Mouse (Mus musculus) hindbrain, embryonic 16.5 days (tissue): ENCODE measurements around the gene Trip6. TPM values are rescaled to one million over a fixed set of nuclear protein-coding genes. Genes with fewer than 3 reads are reported as not detected.

ENCODE experiments used
- ATAC-seq: fragments of 200-750 bp; cut with Nextera tagmentation; 2 replicates; pipeline ENCODE4 v1.8.0; 2017; ENCODE audit warnings: moderate TSS enrichment, moderate library complexity
- H3K27ac ChIP-seq: fragments of 300-500 bp; sonication (generic); 2 replicates; pipeline ENCODE4 v1.5.1; 2014; ENCODE audit warnings: low read depth, mild to moderate bottlenecking, control low read depth, low read length, moderate library complexity
- H3K27me3 ChIP-seq: fragments of 300-500 bp; sonication (generic); replicated peaks from 2 replicates; pipeline ENCODE4 v1.6.1; 2014; ENCODE audit warnings: low read length; ENCODE audit not compliant: control insufficient read depth, insufficient read depth
- H3K36me3 ChIP-seq: fragments of 300-500 bp; sonication (generic); 2 replicates; pipeline ENCODE4 v1.6.1; 2014; ENCODE audit warnings: mild to moderate bottlenecking, low read length, moderate library complexity, mixed read lengths; ENCODE audit not compliant: control insufficient read depth, insufficient read depth
- H3K4me1 ChIP-seq: fragments of 300-500 bp; sonication (generic); 2 replicates; pipeline ENCODE4 v1.6.1; 2014; ENCODE audit warnings: low read depth, low read length; ENCODE audit not compliant: control insufficient read depth, insufficient read depth
- H3K4me2 ChIP-seq: fragments of 300-500 bp; sonication (generic); 2 replicates; pipeline ENCODE4 v1.6.1; 2014; ENCODE audit warnings: mild to moderate bottlenecking, low read length, control low read depth, moderate library complexity
- H3K4me3 ChIP-seq: fragments of 300-500 bp; sonication (generic); 2 replicates; pipeline ENCODE4 v1.5.1; 2014; ENCODE audit warnings: mild to moderate bottlenecking, low read length, control low read depth, moderate library complexity
- H3K9ac ChIP-seq: fragments of 300-500 bp; sonication (generic); 2 replicates; pipeline ENCODE4 v1.6.1; 2014; ENCODE audit warnings: low read depth, mild to moderate bottlenecking, control low read depth, low read length, moderate library complexity
- H3K9me3 ChIP-seq: fragments of 300-500 bp; sonication (generic); 2 replicates; pipeline ENCODE4 v1.6.1; 2014; ENCODE audit warnings: mild to moderate bottlenecking, low read length, moderate library complexity; ENCODE audit not compliant: control insufficient read depth
- WGBS: fragments of 180-500 bp; shearing (Covaris S2); extraction: QIAGEN DNeasy Blood & Tissue Kit; methylation state at CpG from one replicate; pipeline ENCODE4 v1.1.7; 2014; 5-methylcytosine and 5-hydroxymethylcytosine counted together
- polyA plus RNA-seq: library from polyadenylated mRNA; unstranded; fragments of >200 nt; fragmentation: Nextera tagmentation; extraction: Ambion mirVana; gene quantifications from 2 replicates; pipeline ENCODE4 v1.2.1, GENCODE M21; 2015

Gene Trip6
- polyA plus RNA-seq, 1 experiment from 2014 or later = 13.2 TPM

DNA sequence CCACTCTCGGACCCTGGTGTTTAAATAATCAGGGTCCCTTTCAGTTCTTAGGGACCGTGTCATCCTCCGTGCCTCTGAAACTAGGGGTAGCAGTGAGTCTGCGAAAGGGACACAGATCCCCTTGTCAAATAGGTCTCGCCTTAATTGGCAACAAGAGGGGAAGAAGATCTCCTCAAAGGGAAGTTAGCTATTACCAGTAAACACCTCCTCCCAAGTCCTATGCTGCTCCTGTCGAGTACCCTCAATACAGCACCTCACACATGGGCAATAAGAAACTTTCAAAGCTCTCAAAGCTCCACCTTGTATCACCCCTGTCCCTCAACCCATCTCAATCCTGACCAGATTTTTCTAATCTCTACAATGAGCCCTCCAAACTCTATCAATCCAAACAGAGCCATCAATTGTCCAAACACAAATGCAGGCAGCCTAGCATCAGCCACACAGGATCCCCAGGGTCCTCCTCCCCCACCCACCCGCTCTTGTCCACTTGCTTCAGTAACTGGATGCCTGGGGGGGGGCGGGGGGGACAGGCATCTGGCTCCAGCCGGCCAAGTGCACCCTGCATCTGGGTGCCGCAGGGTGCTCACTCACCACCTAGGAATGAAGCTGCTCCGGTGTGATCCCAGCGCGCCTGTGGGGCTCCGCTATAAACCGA is 18.8 kb upstream of the Trip6 start:
- Histone ChIP-seq H3K4me2 (peak overlapping the region; percentile 92), H3K36me3 (no peaks in the 10 kb centered on the region), H3K4me1 (peaks cover 10% of the 10 kb centered on the region), H3K9ac (peak overlapping the region; percentile 75), H3K9me3 (no peaks in the 10 kb centered on the region), H3K27ac (peak overlapping the region; percentile 48), H3K4me3 (peak overlapping the region; percentile 50), H3K27me3 (no peaks in the 10 kb centered on the region)
- 21% methylated on average over 14 of the region's 15 CpGs for WGBS
- ATAC-seq = no peak; the same call in 1 of the 2 replicates

GRCm38 (mm10) chr5:137330910-137331309 is 16.7 kb upstream of the Trip6 start:
- ATAC-seq = no peak
- H3K36me3 ChIP-seq = peaks cover 6% of the 10 kb centered on the region; the same call in 1 of the 2 replicates
- no peak overlapping the region for H3K9ac ChIP-seq
- WGBS = 86% methylated on average over 7 of the region's 7 CpGs
- H3K9me3 ChIP-seq = no peaks in the 10 kb centered on the region
- H3K4me3 ChIP-seq = no peak overlapping the region
- H3K4me1 ChIP-seq = peaks cover 10% of the 10 kb centered on the region
- no peaks in the 10 kb centered on the region for H3K27me3 ChIP-seq
- no peak overlapping the region for H3K4me2 ChIP-seq
- no peak overlapping the region for H3K27ac ChIP-seq

DNA sequence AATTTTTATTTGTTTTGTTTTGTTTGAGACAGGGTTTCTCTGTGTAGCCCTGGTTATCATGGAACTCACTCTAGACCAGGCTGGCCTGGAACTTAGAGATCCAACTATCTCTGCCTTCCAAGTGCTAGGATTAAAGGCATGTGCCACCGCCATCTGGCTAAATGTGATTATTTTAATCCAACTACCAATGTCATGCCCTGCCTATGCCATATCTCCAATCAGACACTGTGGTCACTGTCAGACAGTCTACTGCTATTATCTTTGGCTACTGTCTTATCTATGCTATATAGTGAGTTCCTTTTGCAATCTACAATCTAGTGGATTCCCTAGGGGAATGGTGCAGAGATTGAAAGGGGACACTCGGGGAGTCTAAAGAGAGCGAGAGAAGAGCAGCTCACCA is 6.8 kb upstream of the Trip6 start:
- no peak for ATAC-seq
- no peak overlapping the region for H3K4me2 ChIP-seq
- H3K9ac ChIP-seq = no peak overlapping the region
- H3K4me1 ChIP-seq = no peaks in the 10 kb centered on the region
- WGBS = 90% methylated on average over 3 of the region's 3 CpGs
- no peak overlapping the region for H3K4me3 ChIP-seq
- H3K36me3 ChIP-seq = peaks cover 26% of the 10 kb centered on the region
- H3K9me3 ChIP-seq = no peaks in the 10 kb centered on the region
- H3K27me3 ChIP-seq = no peaks in the 10 kb centered on the region
- no peak overlapping the region for H3K27ac ChIP-seq

DNA sequence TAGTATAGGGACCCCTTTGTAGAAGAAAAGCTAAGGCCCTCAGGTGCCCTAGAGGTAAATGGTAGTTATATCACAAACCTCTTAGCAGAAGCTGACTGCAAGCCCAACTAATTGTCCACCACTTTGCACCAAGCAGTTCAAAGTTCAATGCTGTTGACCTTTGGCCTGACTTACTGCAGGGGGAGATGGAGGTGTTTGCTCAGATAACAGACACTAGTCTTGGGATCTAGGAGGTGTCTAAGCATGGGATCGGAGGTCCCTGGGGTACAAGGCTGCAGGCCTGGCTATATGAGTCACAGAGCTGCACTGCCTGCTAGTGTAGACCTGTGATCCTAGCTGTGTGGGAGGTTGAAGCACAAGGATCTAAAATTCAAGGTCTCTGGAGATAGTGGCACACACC is 4.4 kb upstream of the Trip6 start:
- H3K36me3 ChIP-seq = peaks cover 21% of the 10 kb centered on the region
- no peak for ATAC-seq
- 88% methylated on average over 1 of the region's 1 CpGs for WGBS

DNA sequence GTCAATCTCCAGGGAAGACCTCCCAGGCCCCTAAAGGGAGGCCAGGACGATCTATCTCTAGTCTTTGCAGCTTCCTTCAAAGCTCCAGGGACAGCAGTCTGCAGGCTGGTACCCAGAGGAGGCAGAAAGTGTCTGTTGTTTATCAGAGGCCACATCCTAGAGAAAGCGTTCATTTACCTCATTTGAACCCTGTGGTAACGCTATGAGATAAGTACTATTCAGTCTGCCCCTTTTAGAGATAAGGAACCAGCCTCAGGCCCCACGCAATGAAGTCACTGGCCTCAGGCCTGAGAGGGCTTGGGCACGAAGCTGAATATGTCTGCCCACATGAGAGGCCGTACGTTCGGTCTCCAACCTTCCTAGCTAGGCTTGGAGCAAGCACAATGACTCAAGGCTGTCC is 3.2 kb upstream of the Trip6 start:
- peaks cover 19% of the 10 kb centered on the region for H3K4me1 ChIP-seq
- no peak for ATAC-seq
- no peak overlapping the region for H3K27ac ChIP-seq
- no peaks in the 10 kb centered on the region for H3K27me3 ChIP-seq
- no peak overlapping the region for H3K4me2 ChIP-seq
- H3K9ac ChIP-seq = no peak overlapping the region
- H3K36me3 ChIP-seq = peaks cover 18% of the 10 kb centered on the region
- WGBS = 90% methylated on average over 8 of the region's 8 CpGs
- no peak overlapping the region for H3K4me3 ChIP-seq
- H3K9me3 ChIP-seq = no peaks in the 10 kb centered on the region

More for the DNA sequence above, 4.4 kb upstream of the Trip6 start:
- Histone ChIP-seq H3K9ac (no peak overlapping the region), H3K27ac (no peak overlapping the region), H3K4me1 (peaks cover 14% of the 10 kb centered on the region), H3K4me3 (no peak overlapping the region), H3K4me2 (no peak overlapping the region), H3K9me3 (no peaks in the 10 kb centered on the region), H3K27me3 (no peaks in the 10 kb centered on the region)

DNA sequence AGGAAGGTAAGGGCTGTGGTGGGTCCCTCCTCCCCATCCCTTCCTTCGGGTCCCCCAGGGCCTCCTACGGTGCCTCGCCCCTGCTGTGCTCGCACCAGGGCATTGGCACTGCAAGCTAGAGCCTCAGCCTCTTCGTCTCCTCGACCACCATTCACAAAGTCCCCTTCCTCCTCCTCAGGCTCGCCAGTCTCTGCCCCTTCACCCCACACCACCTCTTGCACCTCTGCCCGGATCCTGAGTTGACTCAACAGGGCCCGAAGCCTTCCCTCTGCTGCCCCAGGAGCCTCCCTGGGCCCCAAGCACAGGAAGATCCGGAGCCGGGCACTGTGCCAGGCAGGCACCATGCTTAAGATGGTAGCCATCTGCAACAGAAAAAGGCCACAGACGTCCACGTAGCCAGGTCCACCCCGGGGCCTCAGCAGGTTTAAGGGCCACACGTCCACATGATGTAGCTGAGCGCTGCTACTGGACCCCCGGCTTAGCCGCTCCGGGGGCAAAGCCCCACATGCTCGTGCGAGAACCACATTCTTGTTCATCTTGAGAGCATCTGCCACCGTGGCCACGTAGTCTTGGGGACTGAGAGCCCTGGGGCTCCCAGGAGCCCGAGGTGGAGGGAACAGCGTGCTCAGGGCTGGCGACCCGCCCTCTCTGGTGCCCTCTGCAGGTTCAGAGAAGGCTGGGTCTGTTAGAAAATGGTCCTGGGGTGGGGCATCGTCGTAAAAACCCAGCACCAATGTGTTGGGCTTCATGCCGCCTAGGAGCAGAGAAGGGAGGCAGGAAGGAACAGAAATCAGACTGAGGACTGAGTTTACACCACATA is 1.1 kb upstream of the Trip6 start:
- no peaks in the 10 kb centered on the region for H3K27me3 ChIP-seq
- H3K4me3 ChIP-seq = no peak overlapping the region
- H3K9me3 ChIP-seq = no peaks in the 10 kb centered on the region
- peaks cover 19% of the 10 kb centered on the region for H3K4me1 ChIP-seq
- H3K27ac ChIP-seq = no peak overlapping the region
- H3K4me2 ChIP-seq = no peak overlapping the region; the same call in 1 of the 2 replicates
- H3K36me3 ChIP-seq = peaks cover 8% of the 10 kb centered on the region
- 38% methylated on average over 30 of the region's 30 CpGs for WGBS
- ATAC-seq = no peak; the same call in 1 of the 2 replicates
- H3K9ac ChIP-seq = no peak overlapping the region

- WGBS = 7% methylated on average over 22 of the region's 22 CpGs
- H3K27me3 ChIP-seq = no peaks in the 10 kb centered on the region
- H3K9ac ChIP-seq = peak overlapping the region; percentile 65
- H3K4me2 ChIP-seq = peak overlapping the region; percentile 60
- H3K36me3 ChIP-seq = peaks cover 7% of the 10 kb centered on the region; the same call in 1 of the 2 replicates
- H3K27ac ChIP-seq = peak overlapping the region; percentile 66
- H3K4me1 ChIP-seq = peaks cover 19% of the 10 kb centered on the region
- ATAC-seq = no peak; the same call in 1 of the 2 replicates
- no peaks in the 10 kb centered on the region for H3K9me3 ChIP-seq
- peak overlapping the region; percentile 42 for H3K4me3 ChIP-seq
These were observed 575 bp downstream of the Trip6 start for GRCm38 (mm10) chr5:137313466-137314192.

DNA sequence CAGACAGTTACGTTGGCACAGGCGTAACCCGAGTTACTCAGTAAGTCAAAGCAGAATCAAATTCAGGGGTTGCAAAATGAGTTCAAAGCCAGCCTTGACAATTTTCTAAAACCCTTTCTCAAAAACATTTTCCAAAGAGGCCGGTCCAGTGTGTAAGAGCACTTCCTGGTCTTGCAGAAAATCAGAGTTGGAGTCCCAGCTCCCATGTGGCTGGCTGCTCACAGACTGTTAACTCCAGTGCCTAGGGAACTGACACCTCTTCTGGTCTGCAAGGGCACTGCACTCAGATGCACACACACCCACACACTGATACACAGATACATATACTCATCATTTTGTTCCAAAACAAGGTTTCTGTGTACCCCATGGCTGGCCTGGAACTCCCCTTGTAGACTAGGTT is 5.8 kb downstream of the Trip6 start:
- H3K4me1 ChIP-seq = peaks cover 35% of the 10 kb centered on the region

More for the DNA sequence above, 5.8 kb downstream of the Trip6 start:
- Histone ChIP-seq H3K27ac (peak overlapping the region; percentile 93), H3K9ac (peak overlapping the region; percentile 84), H3K36me3 (no peaks in the 10 kb centered on the region), H3K9me3 (no peaks in the 10 kb centered on the region), H3K4me3 (peak overlapping the region; percentile 69), H3K27me3 (no peaks in the 10 kb centered on the region), H3K4me2 (peak overlapping the region; percentile 72)
- WGBS = 92% methylated on average over 4 of the region's 4 CpGs
- no peak for ATAC-seq
